Mouse (Mus musculus) neural tube, embryonic 15.5 days (tissue): ENCODE data around the gene Hnrnpm. TPM values are rescaled to one million over a fixed set of nuclear protein-coding genes. Genes with fewer than 3 reads are reported as not detected.
A peak's percentile ranks its signal among the peaks of the same experiment; 100 is the strongest.
"Not testable (repeated sequence)": the region's sequence is repeated elsewhere in the genome, so short reads cannot be mapped to it uniquely, and the experiment has no call there.

Source experiments
- ATAC-seq: fragments of 200-750 bp; cut with Nextera tagmentation; 2 replicates; pipeline ENCODE4 v1.8.0; 2017; ENCODE audit warnings: mild to moderate bottlenecking, moderate TSS enrichment, moderate library complexity; ENCODE audit not compliant: low FRiP score
- H3K27ac ChIP-seq: fragments of 300-500 bp; sonication (generic); replicated peaks from 2 replicates; pipeline ENCODE4 v1.5.1; 2015; ENCODE audit warnings: mild to moderate bottlenecking, inconsistent platforms
- H3K27me3 ChIP-seq: fragments of 300-500 bp; sonication (generic); replicated peaks from 2 replicates; pipeline ENCODE4 v1.6.1; 2015; ENCODE audit warnings: inconsistent platforms
- H3K36me3 ChIP-seq: fragments of 300-500 bp; sonication (generic); 2 replicates; pipeline ENCODE4 v1.6.1; 2015; ENCODE audit warnings: inconsistent platforms
- H3K4me1 ChIP-seq: fragments of 300-500 bp; sonication (generic); 2 replicates; pipeline ENCODE4 v1.6.1; 2015; ENCODE audit warnings: inconsistent platforms
- H3K4me2 ChIP-seq: fragments of 300-500 bp; sonication (generic); 2 replicates; pipeline ENCODE4 v1.6.1; 2015; ENCODE audit warnings: inconsistent platforms, mild to moderate bottlenecking, moderate library complexity
- H3K4me3 ChIP-seq: fragments of 300-500 bp; sonication (generic); replicated peaks from 2 replicates; pipeline ENCODE4 v1.5.1; 2015; ENCODE audit warnings: mild to moderate bottlenecking, inconsistent platforms
- H3K9ac ChIP-seq: fragments of 300-500 bp; sonication (generic); replicated peaks from 2 replicates; pipeline ENCODE4 v1.6.1; 2015; ENCODE audit warnings: mild to moderate bottlenecking, inconsistent platforms
- H3K9me3 ChIP-seq: fragments of 300-500 bp; sonication (generic); replicated peaks from 2 replicates; pipeline ENCODE4 v1.6.1; 2016; ENCODE audit warnings: inconsistent platforms
- WGBS: fragments of 180-500 bp; shearing (Covaris S2); methylation state at CpG from one replicate; pipeline ENCODE4 v1.1.7; 2015; ENCODE audit warnings: mixed read lengths; 5-methylcytosine and 5-hydroxymethylcytosine counted together
- polyA plus RNA-seq: library from polyadenylated mRNA; unstranded; fragments of >200 nt; fragmentation: Nextera tagmentation; extraction: Ambion mirVana; gene quantifications from 2 replicates; pipeline ENCODE4 v1.2.1, GENCODE M21; 2015

The Hnrnpm gene
- polyA plus RNA-seq, 1 experiment from 2014 or later = 161 TPM

GRCm38 (mm10) chr17:33629487-33630125, 57.1 kb downstream of the Hnrnpm start:
- 76% methylated on average over 12 of the region's 12 CpGs for WGBS
- Histone ChIP-seq H3K9ac (peak overlapping the region; percentile 85), H3K4me2 (peak overlapping the region; percentile 81), H3K27me3 (no peaks in the 10 kb centered on the region), H3K27ac (peak overlapping the region; percentile 99), H3K4me1 (peaks cover 27% of the 10 kb centered on the region), H3K4me3 (peak overlapping the region; percentile 78), H3K9me3 (no peaks in the 10 kb centered on the region), H3K36me3 (peaks cover 18% of the 10 kb centered on the region)
- ATAC-seq = peak; percentile 18

- Histone ChIP-seq H3K4me2 (peak within 1 kb of the TSS; percentile 81), H3K27me3 (no peaks in the 10 kb centered on the region), H3K9me3 (no peaks in the 10 kb centered on the region), H3K27ac (peak within 1 kb of the TSS; percentile 99), H3K4me3 (peak within 1 kb of the TSS; percentile 78), H3K36me3 (peaks cover 12% of the 10 kb centered on the region), H3K9ac (peak within 1 kb of the TSS; percentile 85), H3K4me1 (peaks cover 27% of the 10 kb centered on the region)
- ATAC-seq = peak; percentile 97
- WGBS = 4% methylated on average over 35 of the region's 35 CpGs
Measured at GRCm38 (mm10) chr17:33628621-33629486, 57.8 kb downstream of the Hnrnpm start, which contains the start of gene Zfp414. Gene Zfp414 (plus strand): TSS chr17:33629090.

- H3K27me3 ChIP-seq = no peaks in the 10 kb centered on the region
- 93% methylated on average over 3 of the region's 3 CpGs for WGBS
- no peaks in the 10 kb centered on the region for H3K9me3 ChIP-seq
- peaks cover 7% of the 10 kb centered on the region for H3K36me3 ChIP-seq
- H3K4me1 ChIP-seq = peaks cover 27% of the 10 kb centered on the region
- no peak overlapping the region for H3K4me3 ChIP-seq
- H3K9ac ChIP-seq = no peak overlapping the region
- no peak for ATAC-seq
- H3K27ac ChIP-seq = no peak overlapping the region
- no peak overlapping the region for H3K4me2 ChIP-seq
Measured at GRCm38 (mm10) chr17:33627281-33627680, 59.4 kb downstream of the Hnrnpm start.

GRCm38 (mm10) chr17:33613726-33614125, 72.9 kb downstream of the Hnrnpm start:
- not testable (repeated sequence) for H3K36me3 ChIP-seq, H3K4me2 ChIP-seq, H3K27ac ChIP-seq, H3K4me3 ChIP-seq, H3K27me3 ChIP-seq, H3K4me1 ChIP-seq, H3K9ac ChIP-seq, H3K9me3 ChIP-seq, ATAC-seq
- 92% methylated on average over 5 of the region's 5 CpGs for WGBS

GRCm38 (mm10) chr17:33610548-33610947, 76.1 kb downstream of the Hnrnpm start:
- Histone ChIP-seq H3K27ac (no peak overlapping the region), H3K36me3 (no peaks in the 10 kb centered on the region), H3K9me3 (no peaks in the 10 kb centered on the region), H3K4me1 (no peaks in the 10 kb centered on the region), H3K27me3 (no peaks in the 10 kb centered on the region), H3K4me2 (no peak overlapping the region), H3K4me3 (no peak overlapping the region), H3K9ac (no peak overlapping the region)
- ATAC-seq = no peak
- 94% methylated on average over 7 of the region's 7 CpGs for WGBS

GRCm38 (mm10) chr17:33607273-33607672, 79.4 kb downstream of the Hnrnpm start:
- no peaks in the 10 kb centered on the region for H3K27me3 ChIP-seq
- WGBS = 88% methylated on average over 2 of the region's 2 CpGs

GRCm38 (mm10) chr17:33601947-33602346, 84.7 kb downstream of the Hnrnpm start:
- Histone ChIP-seq H3K27me3 (no peaks in the 10 kb centered on the region), H3K9me3 (no peaks in the 10 kb centered on the region), H3K4me2 (no peak overlapping the region), H3K36me3 (no peaks in the 10 kb centered on the region), H3K4me1 (no peaks in the 10 kb centered on the region), H3K27ac (no peak overlapping the region), H3K4me3 (no peak overlapping the region), H3K9ac (no peak overlapping the region)
- no peak for ATAC-seq
- 83% methylated on average over 12 of the region's 12 CpGs for WGBS

More at GRCm38 (mm10) chr17:33607273-33607672, 79.4 kb downstream of the Hnrnpm start:
- Histone ChIP-seq H3K36me3 (no peaks in the 10 kb centered on the region), H3K4me1 (no peaks in the 10 kb centered on the region), H3K9ac (no peak overlapping the region), H3K4me2 (no peak overlapping the region), H3K9me3 (no peaks in the 10 kb centered on the region), H3K4me3 (no peak overlapping the region), H3K27ac (no peak overlapping the region)
- no peak for ATAC-seq

GRCm38 (mm10) chr17:33600831-33601230, 85.8 kb downstream of the Hnrnpm start:
- Histone ChIP-seq H3K9ac (no peak overlapping the region), H3K27ac (no peak overlapping the region), H3K27me3 (no peaks in the 10 kb centered on the region), H3K4me2 (no peak overlapping the region), H3K4me1 (no peaks in the 10 kb centered on the region), H3K4me3 (no peak overlapping the region), H3K9me3 (no peaks in the 10 kb centered on the region), H3K36me3 (no peaks in the 10 kb centered on the region)
- WGBS = 87% methylated on average over 3 of the region's 3 CpGs
- ATAC-seq = no peak

GRCm38 (mm10) chr17:33599836-33600475, 86.7 kb downstream of the Hnrnpm start:
- ATAC-seq = no peak
- no peaks in the 10 kb centered on the region for H3K36me3 ChIP-seq
- WGBS = 87% methylated on average over 8 of the region's 8 CpGs

GRCm38 (mm10) chr17:33598506-33598905, 88.2 kb downstream of the Hnrnpm start:
- Histone ChIP-seq H3K4me2 (no peak overlapping the region), H3K27me3 (no peaks in the 10 kb centered on the region), H3K36me3 (no peaks in the 10 kb centered on the region), H3K4me1 (no peaks in the 10 kb centered on the region), H3K9ac (no peak overlapping the region), H3K27ac (no peak overlapping the region), H3K4me3 (no peak overlapping the region), H3K9me3 (no peaks in the 10 kb centered on the region)
- WGBS = 94% methylated on average over 5 of the region's 5 CpGs
- ATAC-seq = no peak

More at GRCm38 (mm10) chr17:33599836-33600475, 86.7 kb downstream of the Hnrnpm start:
- Histone ChIP-seq H3K4me2 (no peak overlapping the region), H3K27ac (no peak overlapping the region), H3K4me1 (no peaks in the 10 kb centered on the region), H3K4me3 (no peak overlapping the region), H3K27me3 (no peaks in the 10 kb centered on the region), H3K9ac (no peak overlapping the region), H3K9me3 (no peaks in the 10 kb centered on the region)

GRCm38 (mm10) chr17:33597271-33597670, 89.4 kb downstream of the Hnrnpm start:
- Histone ChIP-seq H3K4me2 (no peak overlapping the region), H3K9me3 (no peaks in the 10 kb centered on the region), H3K27me3 (no peaks in the 10 kb centered on the region), H3K4me3 (no peak overlapping the region), H3K36me3 (no peaks in the 10 kb centered on the region), H3K27ac (no peak overlapping the region), H3K4me1 (no peaks in the 10 kb centered on the region), H3K9ac (no peak overlapping the region)
- ATAC-seq = no peak
